Mouse (Mus musculus) left cerebral cortex, adult 2 months (tissue): ENCODE measurements at regions not wholly inside any gene's neighbourhood (a gene's known extent, or its start where the extent isn't known, plus 50 kb on each side); places are given as distances from the start of the nearest gene placed in this dataset.
A peak's percentile ranks its signal among the peaks of the same experiment; 100 is the strongest.

Experiments used
- DNase-seq, 2 experiments: peaks; one replicate each; pipeline ENCODE4 v3.0.0; 2021 to 2022; ENCODE audit warnings: low spot score in 2 of 2, mixed read lengths in 1 of 2; ENCODE audit errors: extremely low spot score in 1 of 2
- H3K27ac ChIP-seq: fragments of 200-600 bp; 2 replicates; pipeline ENCODE4 v1.8.1; 2022
- H3K4me3 ChIP-seq: fragments of 200-600 bp; 2 replicates; pipeline ENCODE4 v1.8.1; 2022
- CTCF ChIP-seq: fragments of 200-600 bp; IDR thresholded peaks from 2 replicates; pipeline ENCODE4 v1.8.1; 2022; ENCODE audit warnings: antibody characterized with exemption, mild to moderate bottlenecking, moderate library complexity
- intact Hi-C: fragments of 180-260 bp; cut with DNase I; formaldehyde crosslinking; loops from one replicate; pipeline ENCODE4 v1.15.1; 2025

GRCm38 (mm10) chr12:69461888-69462840 lies 89.9 kb upstream of the Gm9887 start:
- no peak for TF ChIP-seq CTCF
- intact Hi-C loops: no loop called here
- DNase-seq: no peak

DNA sequence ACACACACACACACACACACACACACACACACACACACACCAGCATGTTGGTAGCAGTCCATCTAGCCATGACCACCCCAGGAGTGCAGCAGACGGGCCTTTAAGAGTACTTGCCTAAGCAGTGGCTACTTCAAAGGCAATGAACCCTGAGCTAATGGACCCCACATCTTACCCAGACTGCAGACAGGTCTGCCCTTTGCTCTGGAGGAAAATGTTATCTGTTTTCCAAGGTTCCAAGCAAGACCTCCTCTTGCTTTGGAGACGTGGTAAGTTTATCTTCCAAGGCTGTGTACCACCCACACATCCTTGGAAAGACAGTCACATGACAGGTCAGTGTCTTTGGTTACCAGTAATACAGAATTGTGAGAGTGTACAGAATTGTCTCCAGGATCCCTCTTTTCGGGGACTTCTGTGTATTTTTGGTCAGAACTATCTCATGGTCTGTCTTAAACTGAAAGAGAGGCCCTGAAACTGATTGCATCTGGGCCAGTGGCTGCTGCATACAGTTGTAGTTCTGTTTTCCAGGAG lies 88.4 kb upstream of the Gm9887 start:
- no peak overlapping the region for H3K27ac ChIP-seq
- TF ChIP-seq CTCF: no peak
- no peak for DNase-seq
- intact Hi-C loops: no loop called here
- H3K4me3 ChIP-seq: no peak overlapping the region

More at GRCm38 (mm10) chr12:69461888-69462840, 89.9 kb upstream of the Gm9887 start:
- H3K27ac ChIP-seq: peak overlapping the region; percentile 48; the same call in 1 of the 2 replicates
- H3K4me3 ChIP-seq: peak overlapping the region; percentile 45

DNA sequence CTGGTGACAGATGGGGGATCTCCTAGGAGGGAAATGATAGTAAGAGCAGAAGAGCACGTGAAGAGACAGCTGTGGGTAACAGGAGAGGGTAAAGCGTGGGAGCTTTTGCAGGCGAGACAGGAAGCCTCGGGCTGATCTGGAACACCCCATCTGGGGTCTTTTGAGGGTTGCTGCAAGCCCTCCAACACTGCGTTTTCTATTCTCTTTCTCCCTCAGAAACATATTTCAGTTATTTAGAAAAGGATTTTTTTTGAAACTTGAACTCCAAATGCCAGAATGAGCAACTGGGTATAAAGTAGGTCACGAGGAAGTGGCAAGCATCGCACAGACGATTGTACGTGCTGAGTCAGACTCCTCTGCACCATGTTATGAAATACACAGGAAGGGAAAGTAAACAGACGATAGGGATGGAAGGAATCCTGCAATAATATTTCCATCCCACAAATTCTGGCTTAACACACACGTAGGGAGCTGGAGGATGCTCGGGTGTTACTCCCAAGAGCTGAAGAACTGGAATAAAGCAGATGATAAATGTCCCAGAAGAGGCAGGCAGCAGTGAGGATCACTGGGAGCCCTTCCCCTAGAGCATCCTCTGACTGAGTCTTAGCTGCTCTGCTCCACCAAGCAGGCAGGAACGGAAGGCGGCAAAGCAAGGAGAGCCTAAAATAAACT lies 86.0 kb upstream of the Gm9887 start:
- no peak for TF ChIP-seq CTCF
- DNase-seq: peak in 1 of 2 experiments; percentile 25
- peak overlapping the region; percentile 72 for H3K27ac ChIP-seq
- H3K4me3 ChIP-seq: no peak overlapping the region
- intact Hi-C loops: loop anchor here (5.0 kb wide), 1 partner anchor 86 kb away; the partner anchor contains the start of genes Arf6 and Gm9887

DNA sequence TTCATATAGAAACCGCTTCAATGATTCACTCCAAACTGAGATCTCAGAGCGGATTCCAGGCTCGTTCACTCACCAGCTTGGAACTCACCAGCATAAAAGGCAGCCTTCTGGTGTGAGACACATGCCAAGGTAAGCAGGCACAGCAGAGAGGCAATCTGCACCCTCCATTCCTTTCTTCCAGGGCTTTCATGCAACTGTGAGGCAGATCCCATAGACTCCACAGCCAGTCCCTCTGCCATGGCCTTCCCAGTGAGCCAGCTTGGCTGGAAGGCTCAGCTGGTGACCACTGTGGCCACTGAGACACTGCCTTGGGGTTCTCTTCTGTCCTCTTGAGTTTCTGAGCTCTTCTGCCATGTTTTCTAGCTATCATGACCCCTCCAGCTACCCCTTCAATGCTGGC lies 84.5 kb upstream of the Gm9887 start:
- TF ChIP-seq CTCF: no peak
- H3K27ac ChIP-seq: no peak overlapping the region
- no peak overlapping the region for H3K4me3 ChIP-seq
- intact Hi-C loops: loop anchor here (5.0 kb wide), 1 partner anchor 84 kb away; the partner anchor contains the start of genes Arf6 and Gm9887
- DNase-seq: no peak

GRCm38 (mm10) chr12:69456116-69456515 lies 83.9 kb upstream of the Gm9887 start:
- TF ChIP-seq CTCF: no peak
- Histone ChIP-seq H3K27ac (no peak overlapping the region; the same call in 1 of the 2 replicates), H3K4me3 (no peak overlapping the region)
- DNase-seq: no peak
- intact Hi-C loops: loop anchor here (5.0 kb wide), 1 partner anchor 84 kb away; the partner anchor contains the start of genes Arf6 and Gm9887

- intact Hi-C loops: loop anchor here (5.0 kb wide), 1 partner anchor 83 kb away; the partner anchor contains the start of genes Arf6 and Gm9887
- H3K27ac ChIP-seq: peak overlapping the region; percentile 63
- TF ChIP-seq CTCF: no peak
- no peak overlapping the region for H3K4me3 ChIP-seq
- no peak for DNase-seq
Measured at GRCm38 (mm10) chr12:69455566-69455965, 83.3 kb upstream of the Gm9887 start.

DNA sequence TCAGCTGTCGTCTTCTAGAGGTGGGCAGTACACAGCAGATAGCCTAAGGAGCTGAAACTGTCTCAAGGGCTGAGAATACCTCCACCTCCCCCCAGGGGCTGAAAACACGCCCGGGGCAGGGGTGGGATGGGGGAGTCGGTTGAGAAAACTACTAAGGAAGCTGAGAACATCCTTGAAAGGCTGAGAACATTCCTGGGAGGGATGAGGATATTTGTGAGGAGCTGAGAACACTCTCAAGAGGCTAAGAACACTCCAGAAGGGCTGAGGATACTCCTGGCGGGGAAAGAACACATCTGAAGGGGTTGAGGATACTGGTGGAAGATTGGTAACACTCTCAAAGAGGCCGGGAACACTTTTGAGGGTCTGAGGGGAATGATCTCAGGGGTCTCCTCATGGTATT lies 81.3 kb upstream of the Gm9887 start:
- no peak for DNase-seq
- intact Hi-C loops: no loop called here
- Histone ChIP-seq H3K4me3 (no peak overlapping the region), H3K27ac (no peak overlapping the region)
- TF ChIP-seq CTCF: no peak

GRCm38 (mm10) chr12:69452986-69453385 lies 80.7 kb upstream of the Gm9887 start:
- TF ChIP-seq CTCF: no peak
- no peak for DNase-seq
- intact Hi-C loops: no loop called here
- Histone ChIP-seq H3K4me3 (no peak overlapping the region), H3K27ac (no peak overlapping the region)

GRCm38 (mm10) chr12:69451110-69451509 lies 78.9 kb upstream of the Gm9887 start:
- intact Hi-C loops: no loop called here
- H3K27ac ChIP-seq: no peak overlapping the region
- TF ChIP-seq CTCF: no peak
- H3K4me3 ChIP-seq: no peak overlapping the region
- no peak for DNase-seq

DNA sequence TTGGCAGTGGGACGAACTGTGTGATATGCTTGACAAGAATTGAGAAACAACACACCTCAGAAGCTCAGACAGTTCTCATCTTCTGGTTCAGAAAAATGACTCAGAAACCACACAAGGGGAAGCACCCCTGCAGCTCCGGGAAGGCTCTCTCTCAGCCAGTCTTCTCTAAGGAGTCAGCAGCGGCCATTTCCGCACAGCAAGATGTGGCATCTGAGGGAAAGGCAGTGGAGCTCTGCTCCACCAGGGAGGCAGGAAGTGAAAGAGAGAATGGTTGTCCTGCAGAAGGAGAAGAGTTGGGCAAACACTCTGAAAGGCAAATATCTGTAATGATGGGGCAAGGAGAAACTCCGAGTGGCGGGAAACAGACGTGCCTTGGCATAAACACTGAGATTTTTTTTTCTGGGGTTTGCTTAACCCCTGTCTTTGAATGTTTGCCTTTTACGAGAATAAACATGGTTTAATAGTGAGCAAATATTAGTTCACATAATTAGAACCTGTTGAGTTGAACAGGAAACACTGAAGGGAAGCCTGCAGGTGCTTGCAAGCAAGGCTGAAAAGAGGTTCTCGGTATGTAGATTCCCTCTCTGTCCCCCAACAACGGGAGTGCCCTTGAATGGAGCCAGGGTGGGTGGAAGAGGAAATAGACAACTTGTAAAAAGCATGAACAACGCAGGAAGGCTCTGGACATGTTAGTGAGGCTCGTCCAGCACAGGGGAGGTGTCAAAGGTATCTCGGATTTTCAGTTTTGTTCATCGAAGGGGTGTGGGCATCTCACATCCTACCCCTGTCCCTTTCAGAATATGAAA lies 75.9 kb upstream of the Gm9887 start:
- no peak overlapping the region for H3K4me3 ChIP-seq
- no peak for DNase-seq
- intact Hi-C loops: no loop called here
- peak overlapping the region; percentile 36; the same call in 1 of the 2 replicates for H3K27ac ChIP-seq
- TF ChIP-seq CTCF: no peak

DNA sequence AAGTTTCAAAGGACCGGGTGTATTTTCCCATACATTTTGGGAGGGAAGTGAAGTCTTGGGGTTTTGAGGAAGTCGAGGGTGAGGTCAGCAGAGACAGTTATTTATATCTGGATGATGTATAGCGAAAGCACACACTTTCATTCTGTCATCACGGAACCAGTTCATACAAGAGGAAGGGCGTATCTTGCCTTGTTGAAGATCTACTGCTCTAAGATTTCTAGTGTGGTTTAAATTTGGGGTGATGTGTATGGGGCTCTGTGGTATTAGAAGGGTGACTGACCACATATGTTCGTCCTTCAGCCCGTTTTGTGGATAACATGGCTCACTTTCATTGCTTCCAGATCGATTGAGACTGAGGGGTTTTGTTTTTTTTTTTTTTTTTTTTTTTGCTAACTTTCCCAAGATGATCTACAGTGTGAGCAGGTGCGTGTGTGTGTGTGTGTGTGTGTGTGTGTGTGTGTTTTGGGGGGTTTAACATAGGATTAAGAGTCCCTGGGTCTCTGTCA lies 75.1 kb upstream of the Gm9887 start:
- no peak overlapping the region for H3K27ac ChIP-seq
- DNase-seq: no peak
- H3K4me3 ChIP-seq: no peak overlapping the region
- intact Hi-C loops: no loop called here
- no peak for TF ChIP-seq CTCF
